Mouse (Mus musculus) kidney, postnatal 14 days (tissue): ENCODE results near the gene B3galnt2.
"Not testable (repeated sequence)": the region's sequence is repeated elsewhere in the genome, so short reads cannot be mapped to it uniquely, and the experiment has no call there.

Experiments used
- DNase-seq: peaks from one replicate; pipeline ENCODE4 v3.0.0; 2022; ENCODE audit warnings: mixed read lengths

The B3galnt2 gene

GRCm38 (mm10) chr13:14011454-14011995 is 57.3 kb downstream of the B3galnt2 start:
- no peak for DNase-seq

GRCm38 (mm10) chr13:14014001-14014400 is 59.7 kb downstream of the B3galnt2 start:
- DNase-seq, result no peak

GRCm38 (mm10) chr13:14014540-14014939 is 60.3 kb downstream of the B3galnt2 start:
- no peak for DNase-seq

GRCm38 (mm10) chr13:14015609-14016008 is 61.3 kb downstream of the B3galnt2 start:
- DNase-seq, result no peak

GRCm38 (mm10) chr13:14018283-14018682 is 64.0 kb downstream of the B3galnt2 start:
- DNase-seq, result no peak

- no peak for DNase-seq
Measured at GRCm38 (mm10) chr13:14018852-14019251, 64.6 kb downstream of the B3galnt2 start.

- DNase-seq, result not testable (repeated sequence)
Measured at GRCm38 (mm10) chr13:14021417-14021816, 67.1 kb downstream of the B3galnt2 start.

- DNase-seq, result no peak
Measured at GRCm38 (mm10) chr13:14025554-14025953, 71.3 kb downstream of the B3galnt2 start.

GRCm38 (mm10) chr13:14026154-14026820 is 72.0 kb downstream of the B3galnt2 start:
- no peak for DNase-seq

- no peak for DNase-seq
Measured at GRCm38 (mm10) chr13:14033309-14034072, 79.2 kb downstream of the B3galnt2 start.

- DNase-seq, result no peak
Measured at GRCm38 (mm10) chr13:14034073-14034348, 79.7 kb downstream of the B3galnt2 start.

- not testable (repeated sequence) for DNase-seq
Measured at GRCm38 (mm10) chr13:14035352-14035751, 81.1 kb downstream of the B3galnt2 start.

- DNase-seq, result no peak
Measured at GRCm38 (mm10) chr13:14035875-14036630, 81.8 kb downstream of the B3galnt2 start.

GRCm38 (mm10) chr13:14038911-14039291 is 84.6 kb downstream of the B3galnt2 start:
- DNase-seq, result no peak

GRCm38 (mm10) chr13:14039292-14039965 is 85.2 kb downstream of the B3galnt2 start, which contains the start of gene Tbce:
Tbce (minus strand) TSS chr13:14039638.
- DNase-seq, result peak; percentile 93

GRCm38 (mm10) chr13:14040186-14040585 is 85.9 kb downstream of the B3galnt2 start:
- peak; percentile 27 for DNase-seq

GRCm38 (mm10) chr13:14043851-14044250 is 89.6 kb downstream of the B3galnt2 start:
- no peak for DNase-seq

- DNase-seq, result no peak
Measured at GRCm38 (mm10) chr13:14044521-14044920, 90.3 kb downstream of the B3galnt2 start.
